Mouse (Mus musculus) ES-Bruce4 (cell line): ENCODE data around the gene Orai2.

Experiments used
- CTCF ChIP-seq: IDR thresholded peaks from one replicate; pipeline ENCODE4 v1.8.1; 2011; ENCODE audit warnings: low read depth, low read length
- EP300 ChIP-seq: IDR thresholded peaks from 2 replicates; pipeline ENCODE4 v1.6.1; 2011; ENCODE audit warnings: low read depth, low read length; ENCODE audit not compliant: insufficient read depth

GRCm38 (mm10) chr5:136181197-136181596 is 10.7 kb upstream of the Orai2 start:
- TF ChIP-seq CTCF (no peak), EP300 (no peak)
